Mouse (Mus musculus) testis, adult 10 weeks (tissue): ENCODE data around the gene Ces2b. TPM values are rescaled to one million over a fixed set of nuclear protein-coding genes. Genes with fewer than 3 reads are reported as not detected.

Source experiments
- polyA plus RNA-seq: library from polyadenylated mRNA; stranded (reverse); fragments of 350-450 nt; fragmentation: Illumina TruSeq; extraction: RNeasy Lipid Tissue Mini Kit (QIAGEN cat#74804); gene quantifications from one replicate; pipeline ENCODE4 v1.2.3, GENCODE M21; 2014; ENCODE audit warnings: low read depth, low replicate concordance

Ces2b gene
- polyA plus RNA-seq = not detected

GRCm38 (mm10) chr8:104831440-104831839 lies at the start of gene Ces2b:
TSS of gene Ces2b (plus strand) at chr8:104831572.

DNA sequence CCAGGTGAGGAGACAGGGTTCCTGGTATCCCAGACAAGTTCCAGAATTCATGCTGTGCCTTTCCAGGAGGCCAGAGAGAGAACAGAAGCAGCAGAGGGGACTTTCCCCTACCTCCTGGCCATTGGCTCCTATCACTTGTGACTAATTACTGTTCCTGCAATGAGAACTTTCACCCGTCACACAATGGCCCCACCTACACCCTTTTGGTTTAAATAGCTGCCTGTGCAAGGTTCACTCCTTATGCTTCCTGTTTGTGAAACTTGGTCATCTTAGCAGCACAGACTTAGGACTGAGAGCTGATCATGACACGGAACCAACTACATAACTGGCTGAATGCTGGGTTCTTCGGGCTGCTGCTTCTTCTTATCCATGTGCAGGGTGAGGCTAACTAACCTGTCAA lies 15.5 kb downstream of the Ces2b start, which contains the start of gene Ces2c:
Gene Ces2c, plus strand, starts transcription at position 238 of the 400 bp plus-strand sequence.

Other genes starting within 250 kb of the Ces2b start
- gene Pdp2, start 240.1 kb upstream of the Ces2b start, polyA plus RNA-seq = 1.5 TPM
- not detected for gene Cdh16, start 207.2 kb upstream of the Ces2b start, polyA plus RNA-seq
- gene Rrad, start 200.2 kb upstream of the Ces2b start, polyA plus RNA-seq = not detected
- 1.9 TPM for gene Ciao2b, start 189.6 kb upstream of the Ces2b start, polyA plus RNA-seq
- gene Ces2a, start 97.6 kb upstream of the Ces2b start, polyA plus RNA-seq = not detected
- gene Ces2c, start 15.5 kb downstream of the Ces2b start, polyA plus RNA-seq = not detected
- gene Ces2e, start 94.7 kb downstream of the Ces2b start, polyA plus RNA-seq = 0.41 TPM
- gene Ces2f, start 115.8 kb downstream of the Ces2b start, polyA plus RNA-seq = not detected
- 1.6 TPM for gene Ces2g, start 130.1 kb downstream of the Ces2b start, polyA plus RNA-seq
- 0.08 TPM for gene Ces2h, start 169.3 kb downstream of the Ces2b start, polyA plus RNA-seq
- 0.66 TPM for gene Ces3a, start 217.0 kb downstream of the Ces2b start, polyA plus RNA-seq